Comparison of ENCODE assay signal across 9 mouse cellular contexts in the genomic region with DNA sequence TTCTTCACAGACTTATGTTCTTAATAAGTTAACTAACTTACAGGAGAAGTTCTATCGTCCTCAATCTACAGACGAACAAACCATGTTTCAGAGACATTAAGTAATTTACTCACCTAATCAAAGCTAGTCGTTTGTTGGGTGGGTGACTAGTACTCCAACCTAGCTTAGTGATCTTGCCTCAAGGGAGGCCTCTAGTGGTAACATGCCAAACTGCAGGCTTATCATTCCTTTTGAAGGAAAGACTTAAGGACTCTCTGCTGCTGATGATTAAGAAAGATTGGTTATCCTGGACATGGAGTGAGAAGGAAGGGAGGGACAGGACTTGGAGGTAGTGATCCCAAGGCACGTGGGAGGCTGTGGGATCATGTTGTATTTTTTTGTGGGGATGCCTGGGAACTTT. TPM values are rescaled to one million over a fixed set of nuclear protein-coding genes. Genes with fewer than 3 reads are reported as not detected.
DNase-seq lines count a peak whose midpoint lies in the region; ATAC-seq and TF ChIP-seq lines count a peak whose summit lies in the region.
"Had no signal": no experiment of that assay in that cellular context is flagged by ENCODE, and none has a peak within 500 bp of the region (broad histone marks: within the 10 kb centered on the region; RNA-seq: fewer than 3 reads in every experiment).

No protein-coding gene starts in this region.

- no peaks in the 10 kb centered on the region for H3K4me1 ChIP-seq in heart, adult 2 months (ENCODE audit: control insufficient read depth, insufficient read depth, low read length)
- H3K4me1 ChIP-seq in heart, embryonic 10.5 days: no peaks in the 10 kb centered on the region
- H3K4me1 ChIP-seq in embryonic facial prominence, embryonic 10.5 days: no peaks in the 10 kb centered on the region
- H3K4me1 ChIP-seq: limb, embryonic 13.5 days had no signal

- peak; percentile 85 for ATAC-seq in megakaryocyte progenitor cell, adult 5-6 weeks (replicated peaks; ENCODE audit: poor library complexity)

- no peak overlapping the region for H3K27ac ChIP-seq in heart, adult 2 months
- no peak overlapping the region for H3K27ac ChIP-seq in heart, embryonic 10.5 days
- H3K27ac ChIP-seq in embryonic facial prominence, embryonic 10.5 days (replicated peaks): no peak overlapping the region
- H3K27ac ChIP-seq: limb, embryonic 13.5 days had no signal

- WGBS in heart, adult 2 months: 32% methylated on average over 4 of the region's 4 CpGs
- WGBS in heart, embryonic 10.5 days: 25% methylated on average over 4 of the region's 4 CpGs
- 42% methylated on average over 4 of the region's 4 CpGs for WGBS in embryonic facial prominence, embryonic 10.5 days

- intact Hi-C loops in heart, adult 2 months (cut with DNase I): no loop called here

- no peaks in the 10 kb centered on the region for H3K27me3 ChIP-seq in heart, adult 2 months (ENCODE audit: control insufficient read depth, insufficient read depth, low read length)
- H3K27me3 ChIP-seq in heart, embryonic 10.5 days (ENCODE audit: insufficient read depth, poor library complexity, severe bottlenecking): no peaks in the 10 kb centered on the region
- H3K27me3 ChIP-seq in embryonic facial prominence, embryonic 10.5 days (replicated peaks; ENCODE audit: low read depth, poor library complexity, severe bottlenecking): no peaks in the 10 kb centered on the region
- H3K27me3 ChIP-seq: limb, embryonic 13.5 days had no signal

- no peak overlapping the region for H3K9ac ChIP-seq in heart, adult 2 months (ENCODE audit: low read depth, low read length)
- H3K9ac ChIP-seq: limb, embryonic 13.5 days had no signal

- no peak for TF ChIP-seq POLR2A in heart, adult 2 months (IDR thresholded peaks at IDR 0.05; ENCODE audit: insufficient read depth, low read depth, low read length)

- DNase-seq in heart, adult 2 months: no peak
- DNase-seq in heart, embryonic 10.5 days (ENCODE audit: low spot score): no peak
- DNase-seq in B cell, adult 2 months: peak; percentile 70 to 76
- DNase-seq in adrenal gland, adult 18-20 months (ENCODE audit: low spot score in 2 of 2): peak; percentile 22 to 46
- DNase-seq in embryonic facial prominence, embryonic 10.5 days (ENCODE audit: low spot score): peak; percentile 24
- DNase-seq in kidney, postnatal 36 days: peak; percentile 65 to 84
- DNase-seq in thymus, postnatal 25 days: peak; percentile 58

- H3K9me3 ChIP-seq in heart, embryonic 10.5 days: no peaks in the 10 kb centered on the region
- H3K9me3 ChIP-seq in embryonic facial prominence, embryonic 10.5 days: no peaks in the 10 kb centered on the region
- H3K9me3 ChIP-seq: limb, embryonic 13.5 days had no signal

- TF ChIP-seq CTCF in heart, adult 2 months (IDR thresholded peaks at IDR 0.05): peak; percentile 85

- no peak for TF ChIP-seq EP300 in heart, adult 2 months (IDR thresholded peaks at IDR 0.05; ENCODE audit: insufficient read depth, low read depth, low read length)

- no peaks in the 10 kb centered on the region for H3K79me2 ChIP-seq in heart, adult 2 months (replicated peaks; ENCODE audit: control insufficient read depth, insufficient read depth, low read length)

- H3K36me3 ChIP-seq in heart, adult 2 months (ENCODE audit: control insufficient read depth, insufficient read depth, low read length): no peaks in the 10 kb centered on the region
- H3K36me3 ChIP-seq in heart, embryonic 10.5 days: no peaks in the 10 kb centered on the region
- H3K36me3 ChIP-seq in embryonic facial prominence, embryonic 10.5 days (replicated peaks): no peaks in the 10 kb centered on the region
- H3K36me3 ChIP-seq: limb, embryonic 13.5 days had no signal

- H3K4me3 ChIP-seq in heart, adult 2 months: no peak overlapping the region
- no peak overlapping the region for H3K4me3 ChIP-seq in heart, embryonic 10.5 days
- H3K4me3 ChIP-seq in embryonic facial prominence, embryonic 10.5 days: no peak overlapping the region
- H3K4me3 ChIP-seq: limb, embryonic 13.5 days had no signal

RNA-seq across cellular contexts. Expression of gene Ern2, which starts 11.3 kb away (rescaled TPM):
- total RNA-seq in heart, adult 2 months (2021): not detected
- polyA plus RNA-seq in heart, adult 2 months (2012; rRNA removed): 0.53 TPM in 1 of 2 replicates, not detected in the other
- polyA plus RNA-seq in heart, embryonic 10.5 days (2016; fragmentation: Nextera tagmentation; extraction: Ambion mirVana): not detected in 2 replicates
- total RNA-seq in adrenal gland, adult 18-20 months (2021): under 1 TPM; 0.13 to 0.22 TPM
- polyA plus RNA-seq in embryonic facial prominence, embryonic 10.5 days (2016; fragmentation: Nextera tagmentation; extraction: Ambion mirVana): 0.05 TPM in 2 replicates
- not detected in 2 replicates for total RNA-seq in megakaryocyte progenitor cell, adult 5-6 weeks (2015)
- not detected in 2 replicates for total RNA-seq in megakaryocyte progenitor cell, adult 5-6 weeks (2017)

RNA-seq across cellular contexts. Expression of gene Chp2, which starts 22.0 kb away (rescaled TPM):
- total RNA-seq in heart, adult 2 months (2021): 1 to 10 TPM; 2.9 to 3.7 TPM
- 2.5 and 3.7 TPM in 2 replicates for polyA plus RNA-seq in heart, adult 2 months (2012; rRNA removed)
- 0.18 TPM in 1 of 2 replicates, not detected in the other for polyA plus RNA-seq in heart, embryonic 10.5 days (2016; fragmentation: Nextera tagmentation; extraction: Ambion mirVana)
- 1 to 10 TPM; 2.0 to 4.5 TPM for total RNA-seq in adrenal gland, adult 18-20 months (2021)
- not detected in 2 replicates for polyA plus RNA-seq in embryonic facial prominence, embryonic 10.5 days (2016; fragmentation: Nextera tagmentation; extraction: Ambion mirVana)
- total RNA-seq in megakaryocyte progenitor cell, adult 5-6 weeks (2015): not detected in 2 replicates
- total RNA-seq in megakaryocyte progenitor cell, adult 5-6 weeks (2017): not detected in 2 replicates
- polyA plus RNA-seq: limb, embryonic 13.5 days had no signal

RNA-seq across cellular contexts. Expression of gene Plk1, which starts 38.1 kb away (rescaled TPM):
- total RNA-seq in heart, adult 2 months (2021): under 1 TPM; 0.50 to 0.59 TPM
- polyA plus RNA-seq in heart, adult 2 months (2012; rRNA removed): 0.68 and 0.85 TPM in 2 replicates
- polyA plus RNA-seq in heart, embryonic 10.5 days (2016; fragmentation: Nextera tagmentation; extraction: Ambion mirVana): 143 and 172 TPM in 2 replicates
- 1 to 10 TPM; 1.1 to 1.7 TPM for total RNA-seq in adrenal gland, adult 18-20 months (2021)
- polyA plus RNA-seq in embryonic facial prominence, embryonic 10.5 days (2016; fragmentation: Nextera tagmentation; extraction: Ambion mirVana): 230 and 244 TPM in 2 replicates
- total RNA-seq in megakaryocyte progenitor cell, adult 5-6 weeks (2015): 47.5 and 49.1 TPM in 2 replicates
- total RNA-seq in megakaryocyte progenitor cell, adult 5-6 weeks (2017): 41.1 and 45.4 TPM in 2 replicates

Comparison
In these comparisons a context has a peak if more than half of its experiments do, and no peak if none do; other contexts are left out.
1. DNase-seq: peak in B cell, adult 2 months (2 of 2), adrenal gland, adult 18-20 months (2 of 2), embryonic facial prominence, embryonic 10.5 days (single experiment), kidney, postnatal 36 days (2 of 2) and thymus, postnatal 25 days (single experiment); none in heart, adult 2 months (0 of 2) and heart, embryonic 10.5 days (single experiment).
2. RNA of gene Plk1, which starts 38.1 kb away (total RNA-seq): 41.1 to 49.1 TPM in megakaryocyte progenitor cell, adult 5-6 weeks; 1.1 to 1.7 TPM in adrenal gland, adult 18-20 months and 0.50 to 0.59 TPM in heart, adult 2 months; every median in the first group is over 10 times any median in the second.